Mouse (Mus musculus): ENCODE results near the gene Aipl1.

Aipl1 gene

DNA sequence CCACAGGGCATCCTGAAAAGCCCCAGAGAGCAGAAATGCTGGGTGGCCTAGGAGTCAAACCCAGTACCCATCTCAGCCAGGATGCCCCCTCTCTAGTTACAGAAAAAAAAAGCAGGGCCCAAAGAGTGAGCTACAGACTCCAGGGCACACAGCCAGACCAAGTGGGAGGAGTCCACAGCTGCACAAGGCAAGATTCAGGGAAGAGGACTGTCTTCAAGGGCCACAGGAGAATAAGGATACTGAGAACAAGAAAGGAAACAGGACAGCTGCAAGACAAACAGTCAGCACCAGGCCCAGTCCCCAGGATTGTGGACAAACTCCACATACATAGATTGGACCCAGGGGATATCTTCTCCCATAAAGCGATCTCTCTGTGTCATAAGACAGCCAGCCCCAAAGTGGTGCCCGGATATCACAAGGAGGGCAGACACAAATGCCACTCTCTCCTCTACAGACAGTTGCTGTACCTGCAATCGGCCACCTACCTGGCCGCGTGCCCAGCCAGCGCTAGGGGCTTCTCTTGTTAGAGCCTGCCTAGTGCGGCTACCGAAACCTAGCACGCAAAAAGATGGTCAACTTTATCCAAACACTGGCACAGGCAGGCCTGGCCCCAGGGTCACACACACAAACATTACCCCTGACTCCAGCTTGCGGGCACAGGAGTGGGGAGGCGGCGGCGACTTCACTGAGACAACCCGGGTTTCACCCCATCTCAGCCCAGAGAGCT, 13.0 kb upstream of the Aipl1 start:
- DNase-seq, result no peak

DNA sequence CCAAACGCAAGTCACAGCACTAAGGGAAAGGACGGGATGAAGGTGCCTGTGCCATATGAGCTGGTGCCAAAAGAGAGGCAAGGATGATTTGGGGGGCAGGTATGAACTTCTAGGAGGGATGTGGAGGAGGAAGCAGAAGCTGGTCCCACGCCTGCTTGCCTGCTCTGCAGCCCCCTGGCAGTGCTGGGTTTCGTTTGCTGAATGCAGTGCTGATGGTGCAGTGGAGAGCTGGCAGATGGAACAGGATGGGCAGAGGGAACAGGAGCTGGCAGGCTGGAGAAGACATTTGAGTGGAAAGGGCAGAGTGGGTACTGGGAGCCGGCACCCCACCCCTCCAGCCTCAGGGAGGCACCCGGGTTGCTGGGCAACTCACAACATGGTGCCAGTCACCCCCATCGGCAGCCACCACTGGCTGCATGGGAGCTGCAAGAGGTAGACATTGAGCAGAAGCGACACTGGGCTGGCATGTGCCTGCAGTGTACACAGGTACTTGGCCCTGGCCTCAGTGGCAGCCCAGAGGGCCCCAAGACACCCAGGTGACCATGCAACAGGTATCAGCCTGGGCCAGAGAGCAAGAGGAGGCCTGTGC, 12.0 kb upstream of the Aipl1 start:
- no peak for DNase-seq

DNA sequence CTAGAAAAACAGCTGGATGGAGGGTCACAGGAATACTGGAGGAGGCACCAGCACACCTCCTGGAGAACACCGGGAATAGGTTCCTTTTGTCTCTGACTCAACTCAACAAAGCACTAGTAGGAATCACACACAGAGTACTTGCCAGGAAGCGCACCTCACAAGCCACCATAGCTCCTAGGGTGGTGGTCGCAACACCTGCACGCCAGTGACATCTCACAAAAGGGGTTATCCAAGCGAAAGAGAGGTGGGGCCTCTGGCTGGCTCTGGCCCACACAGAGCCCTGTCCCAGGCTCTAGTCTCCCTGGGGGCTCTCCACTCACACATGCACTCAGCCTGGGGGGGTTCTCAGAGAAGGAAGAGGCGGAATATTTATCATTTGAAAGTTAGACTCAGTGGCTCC, 11.4 kb upstream of the Aipl1 start:
- no peak for DNase-seq

DNA sequence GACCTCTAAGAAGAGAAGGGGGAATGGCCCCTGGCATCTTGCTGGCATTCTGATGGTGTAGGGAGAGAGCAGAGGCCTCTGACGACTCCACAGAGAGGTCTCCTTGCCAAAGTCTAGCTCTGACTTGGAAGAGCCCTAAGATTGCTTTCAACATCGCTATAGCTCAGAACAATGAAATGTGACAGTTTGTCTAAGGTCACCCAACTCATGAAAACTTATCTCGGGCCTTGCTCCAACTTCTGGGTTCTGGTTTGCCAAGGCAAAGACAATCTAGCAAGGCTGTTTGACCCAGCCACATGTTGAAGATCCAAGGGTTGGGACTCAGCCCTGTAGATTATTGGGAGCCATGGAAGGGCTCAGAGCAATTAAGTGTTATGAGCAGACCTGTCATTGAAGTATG, 6.9 kb upstream of the Aipl1 start:
- DNase-seq, result no peak

DNA sequence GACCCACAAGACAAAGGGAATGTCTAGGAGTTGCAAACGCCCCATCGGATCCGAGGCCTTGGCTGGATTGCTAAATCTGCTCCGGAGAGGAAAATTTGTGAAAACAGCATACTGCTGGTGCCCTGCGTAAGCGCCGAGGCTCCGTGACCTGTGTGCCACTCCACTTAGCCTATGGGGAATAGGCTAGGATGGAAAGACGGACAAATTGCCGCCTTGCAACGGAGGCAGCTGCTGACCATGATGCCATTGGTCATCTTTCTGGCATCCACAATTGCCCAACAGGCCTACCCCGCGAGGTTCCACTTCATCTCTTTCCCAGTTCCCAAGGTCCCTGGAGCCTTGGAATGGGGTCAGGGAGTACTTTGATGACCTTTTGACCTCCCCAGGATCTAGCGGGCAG, 5.3 kb upstream of the Aipl1 start:
- DNase-seq, result no peak

DNA sequence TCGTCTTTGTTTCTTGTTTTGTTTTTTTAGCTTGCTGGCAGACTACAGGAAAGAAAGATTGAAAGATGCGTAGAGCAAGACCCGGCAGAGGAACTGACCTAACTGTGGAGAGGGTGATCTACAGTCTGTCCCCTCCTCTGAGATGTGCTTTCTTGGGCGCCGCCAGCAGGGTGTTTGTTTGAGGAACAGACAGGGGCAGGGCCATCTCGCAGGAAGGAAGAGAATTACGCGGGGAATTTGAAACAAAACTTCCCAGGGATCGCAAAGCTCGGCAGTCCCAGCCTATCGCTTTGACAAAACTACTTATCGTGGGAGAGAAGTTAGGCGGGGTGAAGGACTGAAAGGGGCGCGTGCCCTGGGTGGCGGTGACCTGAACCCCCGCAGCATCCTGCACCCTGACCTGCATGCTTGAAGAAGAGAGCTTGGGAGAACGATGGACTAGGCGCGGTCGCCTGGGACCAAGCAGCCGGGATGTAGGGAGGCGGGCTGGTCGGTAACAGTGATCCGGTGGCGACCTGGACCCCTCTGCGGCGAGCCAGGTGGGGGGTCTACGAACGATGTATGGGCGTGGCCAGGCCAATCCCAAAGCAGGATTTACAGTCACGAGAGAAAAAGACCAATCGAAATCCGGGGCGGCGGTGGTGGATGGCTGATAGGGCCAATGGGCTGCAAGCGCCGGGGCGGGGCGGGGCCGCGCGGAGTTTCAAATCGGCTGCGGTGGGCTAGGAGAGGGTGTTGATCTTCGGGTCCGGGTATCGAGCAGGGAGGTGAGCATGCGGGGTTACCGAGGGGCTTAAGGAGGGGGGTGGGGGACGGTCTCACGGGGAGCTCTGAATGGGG, 4.7 kb upstream of the Aipl1 start, which contains the start of gene Pimreg:
TSS of gene Pimreg (plus strand) at position 265 of the 840 bp plus-strand sequence.
- DNase-seq, result peak; percentile 71

DNA sequence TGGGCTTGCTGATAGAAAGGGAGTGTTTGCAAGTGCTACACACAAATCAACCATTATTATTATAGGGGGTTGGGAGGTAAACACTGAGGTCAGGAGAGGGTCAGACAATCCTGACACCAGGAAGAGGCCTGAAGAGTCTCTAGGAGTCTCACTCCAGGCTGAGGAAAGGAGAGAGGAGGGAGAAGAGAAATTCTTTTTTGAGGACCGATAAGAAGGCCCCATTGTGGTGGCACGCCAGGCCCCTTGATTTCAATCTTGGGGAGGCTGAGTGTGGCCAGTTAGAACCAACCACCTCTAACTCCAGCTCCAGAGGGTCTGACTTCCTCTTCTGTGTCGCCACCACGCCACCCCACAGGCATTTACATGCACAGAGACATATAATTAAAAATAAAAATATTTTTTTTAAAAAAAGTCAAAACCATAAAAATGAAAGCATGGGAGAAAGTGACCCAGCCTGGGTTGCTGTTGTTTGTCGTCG, 4.0 kb upstream of the Aipl1 start:
- DNase-seq, result no peak

DNA sequence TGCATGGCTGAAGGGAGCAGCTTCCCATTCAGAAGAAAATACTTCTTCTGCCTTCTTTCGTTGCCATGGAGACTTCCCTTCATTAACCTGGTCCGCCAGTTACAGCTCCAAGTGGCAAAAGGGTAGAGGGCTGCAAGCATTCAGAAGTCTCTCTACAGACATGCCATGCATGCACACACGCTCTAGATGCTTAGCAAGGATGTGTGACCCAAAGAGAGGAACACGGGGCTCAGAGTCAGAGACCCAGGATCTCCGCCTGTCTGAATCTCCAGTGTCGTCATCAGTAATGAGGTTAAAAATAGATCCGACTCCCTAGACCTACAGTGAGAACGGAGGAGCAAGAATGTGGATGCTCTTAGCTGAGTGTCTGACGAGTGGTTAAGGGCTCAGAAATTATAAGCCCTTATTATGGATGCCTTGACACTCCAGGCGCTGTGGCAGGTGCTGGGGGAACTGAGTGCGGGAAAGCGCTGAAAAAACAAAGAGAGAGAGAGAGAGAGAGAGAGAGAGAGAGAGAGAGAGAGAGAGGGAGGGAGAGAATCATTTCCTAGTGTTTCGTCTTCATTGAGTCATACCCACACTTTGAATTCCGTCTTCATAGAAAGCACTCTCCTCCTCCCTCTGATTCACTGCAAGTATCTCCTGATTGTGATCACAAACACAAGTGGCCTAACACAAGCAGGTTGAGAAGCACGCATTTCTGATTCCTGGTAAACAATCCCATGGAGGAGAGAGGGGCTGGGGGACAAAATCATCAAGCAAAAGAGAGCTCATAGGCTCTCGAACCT, 2.5 kb upstream of the Aipl1 start:
- no peak for DNase-seq

DNA sequence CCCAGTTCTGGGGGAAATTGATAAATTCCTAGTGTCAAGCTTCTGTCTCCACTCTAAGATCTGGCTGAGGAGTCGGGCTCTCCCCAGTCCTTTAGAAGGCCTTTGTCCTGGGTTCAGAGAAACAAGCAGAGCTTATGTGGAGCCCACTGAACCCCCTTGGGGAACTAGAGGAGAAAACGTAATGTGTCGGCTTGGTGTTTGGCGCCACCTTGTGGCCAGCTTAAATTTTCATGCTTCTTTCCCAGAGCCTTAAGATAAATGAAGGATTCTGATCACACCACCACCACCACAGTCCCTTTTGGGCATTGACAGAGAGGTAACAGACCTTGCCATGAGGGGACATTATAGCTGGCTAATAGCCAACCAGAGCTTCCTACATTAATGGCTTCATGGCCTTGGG, 687 bp upstream of the Aipl1 start:
- peak; percentile 75 for DNase-seq

DNA sequence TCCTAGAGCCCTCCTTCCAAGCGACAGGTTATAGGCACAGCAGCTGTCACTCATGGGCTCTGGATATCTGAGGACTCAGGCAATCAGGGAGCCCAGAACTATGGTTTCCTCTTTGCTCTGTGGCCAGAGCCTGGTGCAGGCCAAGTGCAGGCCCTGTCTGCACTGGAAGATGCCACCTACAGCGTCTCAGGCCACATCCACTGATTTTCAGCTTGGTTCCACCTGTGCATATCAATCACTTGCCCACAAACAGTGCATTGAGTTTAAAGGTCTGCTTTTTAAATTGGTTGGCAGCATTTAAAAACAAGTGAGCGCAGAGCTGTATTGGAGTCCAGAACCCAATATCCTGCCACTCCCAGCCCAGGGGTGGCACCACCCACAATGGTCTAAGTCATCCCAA, 4.7 kb downstream of the Aipl1 start:
- no peak for DNase-seq

DNA sequence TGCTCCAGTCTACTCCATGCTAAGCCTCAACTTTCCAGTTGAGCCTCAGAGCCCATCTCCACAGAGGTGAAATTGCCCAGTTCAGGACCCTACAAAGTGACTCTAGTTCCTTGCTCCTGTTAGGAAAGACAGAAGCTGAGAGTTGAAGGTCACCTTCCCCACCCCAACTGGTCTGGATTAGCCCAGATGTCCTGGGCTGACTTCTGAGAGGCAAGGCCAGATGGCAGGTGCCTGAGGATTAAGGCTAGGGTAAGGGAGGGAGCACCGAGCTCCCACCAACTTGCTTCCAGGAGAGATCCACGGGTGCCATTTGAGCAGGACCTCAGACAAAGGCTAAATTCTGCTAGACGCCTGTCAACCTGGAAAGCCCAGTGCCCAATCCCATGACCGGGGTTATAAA, 5.2 kb downstream of the Aipl1 start:
- no peak for DNase-seq

DNA sequence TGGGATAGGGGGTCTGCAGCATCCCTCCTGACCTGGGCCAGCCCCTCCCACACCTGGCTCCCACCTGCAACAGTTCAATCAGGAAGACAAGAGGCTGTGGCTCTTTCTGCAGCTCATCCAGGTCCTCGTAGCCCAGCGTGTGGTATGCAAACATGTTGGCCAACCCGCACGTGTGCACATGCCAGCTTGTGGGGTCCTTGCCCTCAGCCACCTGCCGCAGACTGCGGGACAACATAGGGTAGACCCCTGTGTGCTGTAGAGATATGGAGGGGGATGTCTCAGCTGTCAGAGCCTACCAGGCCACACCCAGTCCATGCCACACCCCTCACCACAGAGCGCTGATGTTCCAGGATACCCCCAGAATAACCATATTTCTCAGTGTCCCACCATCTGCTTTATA, 6.0 kb downstream of the Aipl1 start:
- no peak for DNase-seq

DNA sequence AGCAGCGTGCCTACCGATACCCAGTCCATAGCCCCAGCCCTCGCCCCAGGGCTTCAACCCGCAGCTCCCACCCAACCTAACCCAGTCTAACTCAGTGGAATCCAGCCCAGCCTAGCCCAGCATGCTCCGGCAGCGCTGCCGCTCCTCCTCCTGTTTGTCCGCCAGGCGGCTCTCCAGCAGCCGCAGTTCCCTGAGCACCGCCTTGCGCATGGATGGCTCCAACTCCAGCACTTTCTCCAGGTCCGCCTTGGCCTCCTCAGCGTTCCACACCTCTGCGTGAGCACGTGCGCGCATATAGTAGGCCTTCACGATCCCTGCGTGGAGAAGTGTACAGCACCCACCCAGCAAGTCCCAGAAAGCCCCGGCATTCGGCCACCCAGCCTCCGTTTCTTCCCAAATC, 8.2 kb downstream of the Aipl1 start:
- no peak for DNase-seq

DNA sequence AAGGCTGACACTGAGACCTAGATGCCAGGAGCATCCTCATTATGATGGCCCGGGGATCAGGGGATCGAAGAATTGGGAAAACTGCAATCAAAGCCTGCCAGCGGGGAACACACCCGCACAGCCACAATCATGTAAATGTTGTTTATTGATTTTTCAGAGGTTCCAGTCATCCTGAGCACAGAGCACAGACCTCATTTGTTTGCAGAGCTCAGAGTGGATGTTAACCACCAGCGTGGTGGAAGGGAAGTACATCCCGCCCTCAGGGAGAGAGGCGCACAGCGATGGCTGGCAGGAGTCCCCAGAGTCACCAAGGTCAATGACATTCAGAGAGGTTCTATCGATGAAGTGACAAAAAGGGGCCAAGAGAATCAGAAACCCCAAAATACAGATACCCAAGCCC, 9.5 kb downstream of the Aipl1 start:
- no peak for DNase-seq

DNA sequence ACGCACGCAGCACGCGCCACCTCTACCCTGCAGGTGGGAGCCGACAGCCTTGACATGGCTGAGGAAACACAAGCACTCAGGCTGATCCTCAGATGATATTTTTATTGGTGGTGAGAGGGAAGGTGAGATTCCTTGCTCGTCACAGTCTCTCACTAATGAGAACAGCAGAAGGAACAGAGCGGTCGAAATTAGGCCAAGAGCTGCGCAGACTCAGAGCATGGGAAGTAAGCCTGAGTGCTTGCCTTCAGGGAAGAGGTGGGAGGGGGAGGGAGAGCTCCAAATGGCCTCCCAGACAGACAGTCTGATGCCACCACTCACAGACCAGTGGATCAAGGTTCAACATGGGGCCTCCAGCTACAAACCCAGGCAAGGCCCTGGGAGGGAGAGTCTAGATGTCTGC, 10.8 kb downstream of the Aipl1 start:
- no peak for DNase-seq

DNA sequence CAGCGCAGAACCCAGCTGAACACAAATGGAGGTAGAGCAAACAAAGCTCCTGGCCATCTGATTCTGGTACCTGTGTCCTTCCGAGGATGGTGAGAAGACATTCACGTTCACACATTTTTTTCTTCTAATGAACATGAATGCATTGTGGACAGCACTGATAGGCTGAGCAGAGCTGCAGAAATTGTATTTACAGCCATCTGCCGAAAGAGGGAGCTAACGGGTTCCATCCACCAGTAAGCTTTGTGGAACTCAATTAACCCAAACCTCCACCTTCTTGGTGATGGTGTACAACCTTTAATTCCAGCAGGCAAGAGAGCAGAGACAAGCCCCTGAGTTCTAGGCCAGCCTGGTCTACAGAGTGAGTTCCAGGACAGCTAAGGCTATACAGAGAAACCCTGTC, 11.5 kb downstream of the Aipl1 start:
- DNase-seq, result no peak

DNA sequence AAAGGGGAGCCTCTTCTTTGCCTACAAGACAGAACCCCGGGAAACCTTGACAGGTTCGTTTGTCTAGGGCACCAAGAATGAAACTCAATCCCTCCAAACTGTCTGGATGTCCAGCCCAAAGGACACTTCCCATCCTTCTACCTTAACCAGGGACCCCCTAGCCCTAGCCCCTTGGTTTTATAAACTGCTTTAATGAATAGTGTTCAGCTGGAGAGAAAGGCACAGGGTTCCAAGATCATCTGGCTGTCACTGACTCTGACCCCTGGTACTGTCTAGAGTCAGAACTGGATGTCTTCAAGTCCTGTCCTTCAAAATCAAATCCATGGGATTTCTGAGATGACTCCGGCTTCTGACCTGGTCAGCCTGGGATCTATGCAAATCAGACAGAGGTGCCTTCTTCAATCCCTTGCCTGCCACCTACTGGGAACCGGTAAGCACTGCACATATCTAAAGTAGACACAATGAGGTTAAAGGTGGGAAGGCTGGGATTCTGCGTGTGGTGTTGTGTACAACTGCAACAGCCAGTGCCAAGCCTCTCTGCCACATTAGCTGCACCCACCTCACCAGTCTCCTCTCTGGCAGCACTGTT, 13.0 kb downstream of the Aipl1 start:
- peak; percentile 81 for DNase-seq

DNA sequence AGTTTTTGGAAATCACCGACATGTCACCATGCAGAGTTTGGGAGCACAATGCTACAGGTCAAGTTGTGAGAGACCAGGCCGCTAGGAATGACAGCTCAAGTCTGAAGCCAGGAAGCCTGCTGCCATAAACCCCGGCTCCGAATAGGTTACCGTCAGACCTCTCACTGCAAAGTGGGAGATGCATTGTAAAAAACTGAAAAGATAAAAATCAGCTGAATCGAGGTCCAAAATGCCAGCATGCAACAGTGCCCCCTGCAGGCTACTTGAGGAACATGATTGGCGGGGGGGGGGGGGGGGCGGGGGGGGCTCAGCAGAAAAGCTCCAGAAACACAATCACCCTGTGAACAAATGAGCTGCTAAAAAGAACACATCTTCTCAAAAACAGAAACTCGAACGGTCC, 13.7 kb downstream of the Aipl1 start:
- DNase-seq, result peak; percentile 35

DNA sequence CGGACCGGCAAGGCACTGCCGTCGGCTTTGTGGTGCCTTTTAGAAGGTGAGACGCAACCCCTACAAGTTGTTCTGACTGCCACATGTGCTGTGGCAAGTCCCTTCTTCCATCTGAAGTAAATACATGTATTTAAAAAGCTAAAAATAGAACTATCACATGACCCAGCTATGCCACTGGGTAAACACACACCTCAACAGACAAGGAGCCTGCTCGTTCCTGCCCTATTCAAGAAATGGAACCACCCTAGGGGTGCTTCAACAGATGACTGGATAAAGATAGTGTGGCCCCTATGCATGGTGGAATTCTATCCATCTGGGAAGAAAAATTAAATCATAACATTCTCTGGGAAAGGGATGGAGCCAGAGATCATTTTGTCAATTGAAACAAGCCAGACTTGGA, 14.5 kb downstream of the Aipl1 start:
- no peak for DNase-seq

DNA sequence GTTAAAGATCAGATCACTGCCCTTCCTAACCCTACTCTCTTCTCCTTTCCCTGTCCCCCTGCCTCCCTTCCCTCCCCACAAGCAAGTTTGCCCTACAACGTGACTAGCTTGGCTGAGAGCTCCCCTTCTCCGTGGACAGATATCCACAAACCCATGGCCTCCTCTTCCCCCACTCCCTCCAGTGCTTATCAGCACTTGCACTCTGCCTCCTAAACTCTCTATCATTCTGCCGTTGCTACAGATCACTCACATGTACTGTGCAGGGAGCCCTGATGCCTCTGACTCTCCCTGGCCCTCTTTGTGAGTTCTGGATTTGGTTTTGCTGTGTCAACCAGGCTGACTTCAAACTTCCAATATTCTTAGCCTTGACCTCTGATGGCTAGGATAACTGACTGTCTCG, 16.3 kb downstream of the Aipl1 start:
- no peak for DNase-seq

DNA sequence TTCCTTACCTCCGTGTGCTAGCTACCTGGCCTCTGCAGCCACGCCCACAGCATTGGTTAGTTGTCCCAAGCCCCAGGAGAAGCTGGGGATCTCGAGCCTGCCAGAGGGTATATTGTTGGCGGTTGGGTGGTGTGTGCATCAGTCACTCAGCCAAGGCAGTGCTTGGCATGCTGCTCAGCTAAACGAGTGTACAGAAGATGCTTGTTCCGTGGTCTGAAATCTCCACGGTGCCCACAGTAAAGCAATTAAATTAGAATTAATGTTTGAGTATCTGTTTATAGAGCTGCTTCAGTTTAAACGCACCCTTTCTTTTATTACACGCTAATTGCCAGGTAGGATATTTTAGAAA, 20.1 kb downstream of the Aipl1 start:
- no peak for DNase-seq

DNA sequence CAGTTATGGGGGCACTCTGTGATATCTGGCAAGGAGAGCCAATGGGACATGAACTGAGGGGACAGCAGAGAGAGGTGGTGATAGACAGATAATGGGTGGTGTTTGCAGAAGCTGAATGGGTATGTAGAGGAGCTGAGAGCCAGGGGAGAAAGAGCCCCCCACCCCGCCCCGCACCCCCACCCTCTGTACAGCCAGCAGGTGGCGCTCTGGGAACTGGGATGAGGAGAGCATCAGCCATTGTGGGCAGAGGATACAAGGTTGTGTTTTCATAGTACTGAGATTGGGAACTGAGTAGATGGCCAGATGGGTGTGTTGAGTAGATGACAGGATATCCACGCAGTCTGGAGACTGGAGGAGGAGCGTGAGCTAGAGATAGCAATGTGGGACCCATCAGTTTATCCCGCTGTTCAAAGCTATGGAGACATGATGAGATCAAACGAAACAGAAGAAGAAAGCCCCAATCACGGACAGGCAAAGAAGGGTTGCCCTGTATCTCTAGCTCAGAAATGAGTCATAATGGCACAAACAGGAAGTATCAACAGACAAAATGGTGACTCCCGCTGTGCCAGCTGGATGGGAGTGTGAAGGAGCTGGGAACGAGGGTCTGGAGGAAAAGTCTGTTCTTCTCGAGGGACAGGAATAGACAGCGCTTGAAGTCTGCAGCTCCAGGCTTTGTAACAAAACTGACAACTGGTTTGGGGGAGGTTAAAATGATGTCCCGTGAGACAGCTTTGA, 20.6 kb downstream of the Aipl1 start:
- no peak for DNase-seq

Measured in cerebellum, adult 8-10 months (tissue).